Mouse (Mus musculus): ENCODE data around the gene Slc43a3.

The Slc43a3 gene

DNA sequence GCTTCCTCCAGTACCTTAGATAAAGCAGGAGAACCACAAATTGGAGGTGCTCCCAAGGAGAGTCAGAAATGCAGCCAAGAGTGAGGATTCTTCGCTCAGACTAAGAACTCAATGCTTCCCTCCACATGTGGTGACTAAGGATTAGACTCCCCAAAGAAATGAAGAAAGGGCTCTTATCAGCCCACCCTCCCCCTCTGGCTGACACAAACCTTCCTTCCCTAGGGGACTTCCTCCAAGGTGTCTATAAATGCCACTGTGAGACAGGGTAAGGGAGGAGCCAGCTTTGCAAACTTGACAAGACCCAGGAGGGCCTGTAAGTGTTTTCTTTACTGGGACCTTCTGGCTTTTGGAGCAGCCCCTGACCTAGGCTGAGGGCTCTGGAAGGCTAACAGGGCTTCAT lies 43.8 kb downstream of the Slc43a3 start, which contains the start of gene Prg2:
Gene Prg2, plus strand, starts transcription at position 274 of the 400 bp plus-strand sequence.
- no peak for DNase-seq (ENCODE audit: low read depth, low spot score)

DNA sequence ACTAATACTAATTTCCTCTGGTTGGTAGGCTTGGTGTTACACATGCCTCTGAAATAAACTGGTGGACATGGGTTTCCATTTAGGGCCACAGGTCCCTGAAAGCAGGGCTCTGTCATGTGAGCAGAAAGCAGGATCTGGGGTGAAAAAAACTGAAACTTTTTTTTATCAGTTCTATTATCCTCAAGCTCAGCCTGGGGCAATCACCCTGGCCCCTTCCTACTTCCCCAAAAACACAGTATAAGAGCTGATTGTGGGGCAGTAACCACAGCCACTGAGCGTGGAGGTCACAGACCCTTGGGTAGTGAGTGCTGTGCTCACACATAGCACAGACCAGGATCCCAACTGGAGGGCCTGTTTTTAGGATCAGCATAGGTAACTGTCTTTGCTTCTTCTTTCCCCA lies 51.6 kb downstream of the Slc43a3 start, which contains the start of gene Prg3:
Gene Prg3, plus strand, starts transcription at position 286 of the 400 bp plus-strand sequence.
- DNase-seq (ENCODE audit: low read depth, low spot score), result no peak

DNA sequence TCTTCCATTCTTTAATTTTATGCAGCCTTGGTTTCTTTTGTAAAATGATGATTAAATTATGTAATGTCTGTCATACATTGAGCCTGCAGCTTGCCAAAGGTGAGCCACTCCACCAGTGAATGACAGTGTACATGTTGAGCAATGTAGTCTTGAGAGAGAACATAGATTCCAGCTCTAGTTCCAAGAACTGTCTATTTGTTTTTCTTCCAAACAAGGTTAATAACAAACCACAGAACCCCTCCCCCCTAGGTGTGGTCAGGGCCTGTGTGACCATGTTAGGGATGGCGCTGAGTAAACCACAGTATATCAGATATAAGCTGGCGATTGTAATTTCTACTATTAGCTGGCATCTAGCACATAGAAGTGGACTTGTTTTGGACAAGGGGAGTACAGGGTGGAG lies 60.0 kb downstream of the Slc43a3 start:
- no peak for DNase-seq (ENCODE audit: low read depth, low spot score)

DNA sequence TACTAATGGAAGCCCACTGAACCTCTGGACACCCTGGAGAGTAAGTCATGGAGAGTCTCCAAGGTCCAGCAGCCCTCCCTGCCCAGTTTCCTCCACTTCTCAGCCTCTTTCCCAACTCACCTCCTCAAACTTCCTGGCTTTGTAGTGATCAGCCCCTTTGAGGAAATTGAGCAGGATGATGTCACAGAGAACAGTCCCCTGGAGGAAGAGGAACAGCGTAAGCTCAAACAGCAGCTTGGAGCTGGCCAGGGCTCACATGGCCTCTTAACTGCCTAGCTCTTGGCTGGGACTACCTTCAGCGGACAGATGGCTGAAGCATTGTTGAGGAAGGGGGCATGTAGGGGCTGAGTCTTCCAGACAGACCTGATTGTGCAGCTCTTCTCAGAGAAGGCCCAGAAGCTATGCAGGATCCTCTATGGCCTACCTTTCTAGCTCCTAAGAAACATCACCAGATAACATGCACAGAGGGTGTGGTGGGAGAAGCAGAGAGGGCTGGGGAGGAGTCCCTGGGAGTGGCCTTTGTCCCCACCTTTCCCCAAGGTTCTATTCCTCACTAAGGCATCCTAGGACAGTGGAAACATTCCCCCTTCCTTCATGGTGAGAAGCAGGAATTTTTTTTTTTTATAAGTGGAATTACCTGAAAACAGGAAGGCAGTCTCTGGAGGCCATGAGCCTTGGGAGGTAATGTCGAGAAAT lies 63.3 kb downstream of the Slc43a3 start:
- no peak for DNase-seq (ENCODE audit: low read depth, low spot score)

DNA sequence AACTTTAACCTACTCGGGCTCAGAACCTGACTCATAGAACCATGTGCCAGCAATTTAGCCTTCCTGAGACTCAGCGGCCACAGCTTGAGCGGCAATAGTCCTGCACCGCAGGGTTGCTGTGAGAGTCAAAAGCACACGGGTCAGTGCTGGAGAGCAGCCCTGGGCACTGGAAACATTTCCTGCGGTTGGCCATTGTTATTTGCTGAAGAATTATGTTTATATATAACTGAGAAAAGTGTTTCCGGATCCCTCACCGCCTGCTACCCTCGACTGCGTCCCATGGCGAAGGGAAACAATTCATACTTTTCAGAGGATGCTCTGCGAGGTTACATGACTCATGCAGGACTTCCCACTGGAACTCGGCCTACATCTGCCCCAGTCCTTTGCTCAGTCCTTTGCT lies 65.1 kb downstream of the Slc43a3 start:
- no peak for DNase-seq (ENCODE audit: low read depth, low spot score)

DNA sequence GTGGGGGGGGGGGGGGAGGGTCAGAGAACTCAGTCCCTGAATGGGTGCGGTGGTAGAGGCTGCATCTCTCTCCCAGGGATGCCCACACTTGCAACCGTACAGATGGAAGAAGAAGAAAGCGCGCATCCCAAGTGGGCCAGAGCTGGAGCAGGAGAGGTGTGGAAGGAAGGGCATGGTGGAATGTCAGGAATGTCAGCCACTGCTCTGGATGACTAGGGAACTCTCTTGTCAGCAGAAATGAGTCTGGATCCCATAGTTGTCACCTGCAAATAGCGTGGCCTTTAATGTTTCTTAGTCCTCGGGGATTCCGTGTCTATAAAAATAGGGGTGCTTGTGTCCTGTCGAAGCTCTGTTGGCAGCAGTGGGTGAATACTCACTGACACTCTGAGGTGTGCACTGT lies 66.2 kb downstream of the Slc43a3 start:
- DNase-seq (ENCODE audit: low read depth, low spot score), result no peak

DNA sequence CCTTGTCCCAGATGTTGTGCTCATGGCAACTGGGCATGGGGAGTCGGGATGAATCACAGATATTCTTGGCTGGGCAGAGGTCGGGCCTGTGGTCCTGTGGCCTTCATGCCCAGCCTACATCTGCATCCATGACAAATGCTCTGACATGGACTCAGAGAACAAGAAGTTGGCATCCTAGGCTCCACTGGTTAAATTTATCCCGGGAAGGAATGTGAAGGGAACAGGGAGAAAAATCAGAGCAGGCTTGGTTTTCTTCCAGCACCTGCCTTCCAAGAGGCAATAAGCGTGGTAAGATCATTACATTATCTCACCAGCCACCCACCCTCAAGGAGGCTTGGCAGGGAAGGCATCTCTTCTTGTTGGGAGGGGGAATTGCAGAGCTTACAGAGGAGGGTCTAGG lies 68.0 kb downstream of the Slc43a3 start:
- DNase-seq (ENCODE audit: low read depth, low spot score), result no peak

DNA sequence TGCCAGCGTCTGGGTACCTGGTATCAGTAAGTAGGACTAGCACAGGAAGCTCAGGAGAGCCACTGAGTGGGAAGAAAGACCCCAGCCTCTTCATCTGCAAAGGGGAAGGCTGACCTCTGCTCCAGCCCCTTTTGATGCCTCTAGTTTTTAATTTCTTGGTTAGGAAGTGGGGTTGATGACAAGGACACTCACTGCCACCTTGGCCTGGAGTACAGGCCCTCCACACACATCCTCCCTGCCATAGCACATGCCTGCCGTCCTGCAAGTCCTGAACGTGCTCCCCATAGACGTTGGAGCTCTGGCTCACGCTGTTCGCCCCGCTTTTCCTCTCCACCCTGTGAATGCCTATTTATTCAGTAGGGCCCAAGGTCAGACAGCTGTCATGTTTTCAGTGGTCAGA lies 70.2 kb downstream of the Slc43a3 start:
- no peak for DNase-seq (ENCODE audit: low read depth, low spot score)

DNA sequence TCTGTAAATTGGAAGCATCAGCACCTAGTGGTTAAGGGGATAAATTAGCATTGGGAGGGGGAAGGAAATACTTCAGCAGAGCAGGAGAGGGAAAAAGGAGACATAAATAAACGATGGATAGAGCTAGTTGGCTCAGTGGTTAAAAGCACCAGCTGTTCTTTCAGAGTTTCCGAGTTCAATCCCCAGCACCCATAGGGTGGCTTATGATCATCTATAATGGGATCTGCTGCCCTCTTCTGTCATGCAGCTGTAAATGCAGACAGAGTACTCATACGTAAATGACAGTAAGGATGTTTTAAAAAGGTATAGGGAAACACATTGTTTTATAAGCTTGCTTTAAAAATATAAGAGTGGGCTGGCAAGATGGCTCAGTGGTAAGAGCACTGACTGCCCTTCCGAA lies 71.3 kb downstream of the Slc43a3 start:
- DNase-seq (ENCODE audit: low read depth, low spot score), result peak; percentile 22
